Mouse (Mus musculus) ES-E14 (cell line): Measurements from ENCODE around the gene Adam23. TPM values are rescaled to one million over a fixed set of nuclear protein-coding genes. Genes with fewer than 3 reads are reported as not detected.
A peak's percentile ranks its signal among the peaks of the same experiment; 100 is the strongest.

Source experiments
- DNase-seq: peaks from one replicate; pipeline ENCODE4 v3.0.0-alpha.2; 2013; ENCODE audit warnings: low read depth, low spot score
- H3K27ac ChIP-seq: 2 replicates; pipeline ENCODE4 v1.5.1; 2012; ENCODE audit warnings: low read depth, mild to moderate bottlenecking, low read length, moderate library complexity, mixed read lengths; ENCODE audit not compliant: poor library complexity, insufficient read depth, severe bottlenecking
- H3K36me3 ChIP-seq: 2 replicates; pipeline ENCODE4 v1.6.1; 2012; ENCODE audit warnings: mild to moderate bottlenecking, low read length, moderate library complexity, mixed read lengths; ENCODE audit not compliant: control insufficient read depth, poor library complexity, insufficient read depth, severe bottlenecking
- H3K4me1 ChIP-seq, 2 experiments: fragments of 150-350 bp in 1 of 2; sonication (generic) in 1 of 2; 2 replicates each; pipeline ENCODE4 v1.6.1; 2012; ENCODE audit warnings: low read length in 2 of 2, mild to moderate bottlenecking in 1 of 2, mixed read lengths in 1 of 2; ENCODE audit not compliant: control insufficient read depth in 2 of 2, insufficient read depth in 2 of 2, poor library complexity in 1 of 2
- H3K4me3 ChIP-seq, 2 experiments: fragments of 150-350 bp in 1 of 2; sonication (generic) in 1 of 2; 2 replicates each; pipeline ENCODE4 v1.5.1; 2012; ENCODE audit warnings: low read length in 2 of 2, low read depth in 1 of 2, mild to moderate bottlenecking in 1 of 2, mixed read lengths in 1 of 2; ENCODE audit not compliant: insufficient read depth in 1 of 2, poor library complexity in 1 of 2, severe bottlenecking in 1 of 2
- H3K9ac ChIP-seq: 2 replicates; pipeline ENCODE4 v1.6.1; 2012; ENCODE audit warnings: low read depth, mild to moderate bottlenecking, low read length, mixed read lengths; ENCODE audit not compliant: poor library complexity, insufficient read depth, severe bottlenecking
- H3K9me3 ChIP-seq: fragments of 150-350 bp; sonication (generic); 2 replicates; pipeline ENCODE4 v1.6.1; 2012; ENCODE audit warnings: low read depth, mild to moderate bottlenecking, low read length; ENCODE audit not compliant: control insufficient read depth, insufficient read depth
- CHD2 ChIP-seq: IDR thresholded peaks from 2 replicates; pipeline ENCODE4 v1.6.1; 2014; ENCODE audit warnings: mild to moderate bottlenecking, low read depth, low read length, inconsistent platforms
- HCFC1 ChIP-seq: IDR thresholded peaks from 2 replicates; pipeline ENCODE4 v1.6.1; 2012; ENCODE audit warnings: low read length, inconsistent platforms, borderline replicate concordance; ENCODE audit not compliant: insufficient read depth
- MAFK ChIP-seq: IDR thresholded peaks from 2 replicates; pipeline ENCODE4 v1.6.1; 2014; ENCODE audit warnings: mild to moderate bottlenecking, low read depth, low read length, inconsistent platforms; ENCODE audit not compliant: insufficient read depth
- ZC3H11A ChIP-seq: IDR thresholded peaks from 2 replicates; pipeline ENCODE4 v1.6.1; 2012; ENCODE audit warnings: low read depth, mild to moderate bottlenecking, inconsistent platforms, low read length, borderline replicate concordance
- ZNF384 ChIP-seq: IDR thresholded peaks from 2 replicates; pipeline ENCODE4 v1.6.1; 2012; ENCODE audit warnings: low read depth, low read length, inconsistent platforms
- in situ Hi-C, 2 experiments: fragments of 600-800 bp; cut with MboI; formaldehyde crosslinking; loops; one replicate each; pipeline ENCODE4 v1.15.1; 2025; ENCODE audit warnings: low sequenced_read_pairs in 2 of 2, inconsistent platforms in 1 of 2; ENCODE audit not compliant: unreplicated experiment in 2 of 2
- total RNA-seq: library from RNA; depleted of rRNA; stranded (reverse); fragments of 300-350 nt; gene quantifications from 2 replicates; pipeline ENCODE4 v1.2.3, GENCODE M21; 2012; rRNA removed

Gene Adam23
- 119 and 315 TPM in 2 replicates for total RNA-seq

DNA sequence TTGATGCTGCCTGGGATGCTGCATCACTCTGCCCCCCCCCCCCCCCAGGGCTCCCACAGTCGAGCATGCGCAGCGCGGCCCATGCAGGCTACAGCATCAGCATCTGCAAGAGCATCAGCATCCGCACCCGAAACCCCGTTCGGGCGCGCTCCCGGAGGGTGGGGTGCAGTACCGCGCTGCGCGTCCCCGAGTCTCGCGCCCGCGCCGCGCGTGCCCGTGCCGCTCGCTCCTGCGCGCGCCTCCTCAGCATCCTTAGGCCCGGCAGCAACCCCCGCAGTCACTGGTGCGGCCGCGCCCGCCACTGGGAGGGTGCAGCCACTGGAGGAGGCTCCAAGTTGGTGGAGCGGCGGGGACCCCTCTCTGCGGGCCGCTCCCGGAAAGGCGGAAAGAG lies at the start of gene Adam23:
Gene Adam23, plus strand, starts transcription at position 236 of the 391 bp plus-strand sequence.
- peak; percentile 56 for DNase-seq
- H3K9me3 ChIP-seq: no peaks in the 10 kb centered on the region
- H3K4me1 ChIP-seq: peaks cover 24% of the 10 kb centered on the region in 2 experiments
- peak within 1 kb of the TSS; percentile 85 for H3K27ac ChIP-seq
- peak within 1 kb of the TSS; percentile 87 to 95 for H3K4me3 ChIP-seq
- H3K36me3 ChIP-seq: peaks cover 11% of the 10 kb centered on the region
- H3K9ac ChIP-seq: peak within 1 kb of the TSS; percentile 94
- no peak for TF ChIP-seq MAFK
- TF ChIP-seq HCFC1: 0 out of 2 replicates have a peak, but pooled peaks have one; percentile 32
- no peak for TF ChIP-seq ZNF384
- in situ Hi-C loops: no loop called here

DNA sequence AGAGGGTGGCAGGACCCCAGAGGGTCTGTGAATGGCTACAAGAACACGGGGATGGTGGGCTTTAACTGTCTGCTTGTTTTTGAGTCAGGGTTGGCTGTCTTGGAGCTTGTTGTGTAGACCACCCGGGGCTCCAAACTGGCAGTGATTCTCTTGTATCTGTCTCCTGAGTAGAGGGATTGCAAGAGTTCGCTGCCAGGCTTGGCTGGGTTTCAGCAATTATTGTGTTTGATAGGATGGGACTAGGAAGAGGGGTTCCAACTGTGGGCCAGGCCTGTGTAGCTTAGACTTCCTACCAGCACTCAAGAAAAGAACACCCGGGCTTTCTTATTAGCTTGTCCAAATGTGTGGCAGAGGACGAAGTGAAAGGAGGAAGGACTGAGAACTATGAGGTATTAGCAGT lies 44.6 kb upstream of the Adam23 start:
- H3K4me1 ChIP-seq: no peaks in the 10 kb centered on the region; a peak in 1 of 4 replicates
- H3K27ac ChIP-seq: no peak overlapping the region
- H3K9ac ChIP-seq: no peak overlapping the region
- H3K36me3 ChIP-seq: no peaks in the 10 kb centered on the region
- no peaks in the 10 kb centered on the region for H3K9me3 ChIP-seq
- TF ChIP-seq ZNF384 (no peak), CHD2 (no peak), HCFC1 (no peak), MAFK (no peak), ZC3H11A (no peak)
- no peak overlapping the region for H3K4me3 ChIP-seq
- no peak for DNase-seq
- in situ Hi-C loops: no loop called here

DNA sequence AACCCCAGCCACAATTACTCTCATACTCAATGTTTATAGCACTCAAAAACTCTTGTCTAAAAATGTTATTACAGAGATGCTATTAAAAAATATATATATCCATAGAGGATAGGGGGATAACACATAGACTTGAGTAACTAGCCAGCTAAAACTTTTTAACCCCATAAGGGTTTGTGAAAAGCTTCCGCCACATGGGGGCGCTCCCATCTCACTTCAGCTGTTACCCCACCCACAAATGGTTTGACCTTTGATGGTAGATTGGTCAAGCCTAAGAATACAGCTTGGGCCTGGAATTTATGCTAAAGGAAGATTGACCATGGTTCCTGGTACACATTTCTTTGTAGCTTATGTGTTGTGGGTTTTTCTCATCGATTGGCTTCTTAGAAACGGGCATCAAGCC lies 42.1 kb upstream of the Adam23 start:
- Histone ChIP-seq H3K9ac (no peak overlapping the region), H3K4me1 (peaks cover 0 to 2% of the 10 kb centered on the region in 2 experiments; a peak in 2 of 4 replicates), H3K36me3 (no peaks in the 10 kb centered on the region), H3K27ac (no peak overlapping the region), H3K4me3 (no peak overlapping the region), H3K9me3 (no peaks in the 10 kb centered on the region)
- TF ChIP-seq ZC3H11A (peak; percentile 87), CHD2 (no peak)
- in situ Hi-C loops: no loop called here
- peak; percentile 59 for DNase-seq

DNA sequence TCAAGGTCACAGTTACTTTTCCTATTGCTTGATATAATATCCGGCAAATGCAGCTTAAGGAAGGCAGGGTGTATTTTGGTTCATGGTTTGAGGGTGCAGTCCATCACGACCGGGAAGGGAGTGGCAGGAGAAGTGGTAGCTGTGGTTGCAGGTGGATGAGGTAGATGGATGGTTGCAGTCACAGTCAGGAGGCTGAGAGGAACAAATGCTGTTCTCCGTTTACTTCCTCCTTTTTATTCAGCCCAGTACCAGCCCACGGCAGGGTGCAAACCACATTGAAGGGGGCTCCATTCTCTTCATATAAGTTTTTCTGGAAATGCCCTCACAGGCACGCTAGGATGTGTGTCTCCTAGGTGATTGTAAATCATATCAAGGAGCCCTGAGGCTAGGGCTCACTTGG lies 37.3 kb upstream of the Adam23 start:
- in situ Hi-C loops: no loop called here
- Histone ChIP-seq H3K9ac (no peak overlapping the region), H3K4me3 (no peak overlapping the region), H3K27ac (no peak overlapping the region), H3K4me1 (peaks cover 0 to 2% of the 10 kb centered on the region in 2 experiments; a peak in 2 of 4 replicates), H3K36me3 (no peaks in the 10 kb centered on the region), H3K9me3 (no peaks in the 10 kb centered on the region)
- DNase-seq: no peak
- TF ChIP-seq ZC3H11A: no peak
- no peak for TF ChIP-seq MAFK
- no peak for TF ChIP-seq ZNF384
- TF ChIP-seq CHD2: no peak
- TF ChIP-seq HCFC1: no peak

DNA sequence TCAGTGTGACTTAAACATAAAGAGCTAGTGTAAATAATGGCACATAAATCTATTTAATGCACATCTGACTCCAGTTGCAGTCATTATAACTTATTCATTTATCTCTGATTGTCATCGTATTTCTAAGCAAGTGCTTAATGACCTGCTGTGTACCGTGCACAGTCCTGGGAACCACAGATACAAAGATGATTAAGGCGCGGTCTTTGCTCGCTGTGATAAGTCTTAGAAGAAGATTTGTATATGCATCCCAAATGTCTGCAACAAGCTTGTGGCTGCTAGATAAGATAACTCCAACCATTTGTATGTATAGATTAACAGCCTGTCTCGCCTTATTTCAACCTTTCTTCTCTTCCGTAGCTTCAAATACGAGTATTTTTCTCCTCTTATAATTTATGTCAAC lies 27.2 kb upstream of the Adam23 start:
- TF ChIP-seq CHD2: no peak
- TF ChIP-seq ZNF384: no peak
- TF ChIP-seq MAFK: no peak
- TF ChIP-seq ZC3H11A: no peak
- Histone ChIP-seq H3K36me3 (no peaks in the 10 kb centered on the region), H3K9ac (no peak overlapping the region), H3K4me3 (no peak overlapping the region), H3K27ac (no peak overlapping the region), H3K9me3 (no peaks in the 10 kb centered on the region), H3K4me1 (no peaks in the 10 kb centered on the region)
- DNase-seq: no peak
- in situ Hi-C loops: no loop called here
